Mouse (Mus musculus): ENCODE results near the gene Gapvd1. TPM values are rescaled to one million over a fixed set of nuclear protein-coding genes. Genes with fewer than 3 reads are reported as not detected.
A peak's percentile ranks its signal among the peaks of the same experiment; 100 is the strongest.

Gapvd1 gene
- total RNA-seq, 4 experiments from 2014 or later: 35.0 to 38.9 (median 37.2) TPM

GRCm38 (mm10) chr2:34711904-34712303 lies 43.1 kb downstream of the Gapvd1 start:
- no peak for DNase-seq (ENCODE audit: low spot score)

- DNase-seq (ENCODE audit: low spot score): no peak
These were observed 46.4 kb downstream of the Gapvd1 start for GRCm38 (mm10) chr2:34708675-34709074.

GRCm38 (mm10) chr2:34696592-34696991 lies 58.4 kb downstream of the Gapvd1 start:
- DNase-seq (ENCODE audit: low spot score): peak; percentile 11

DNA sequence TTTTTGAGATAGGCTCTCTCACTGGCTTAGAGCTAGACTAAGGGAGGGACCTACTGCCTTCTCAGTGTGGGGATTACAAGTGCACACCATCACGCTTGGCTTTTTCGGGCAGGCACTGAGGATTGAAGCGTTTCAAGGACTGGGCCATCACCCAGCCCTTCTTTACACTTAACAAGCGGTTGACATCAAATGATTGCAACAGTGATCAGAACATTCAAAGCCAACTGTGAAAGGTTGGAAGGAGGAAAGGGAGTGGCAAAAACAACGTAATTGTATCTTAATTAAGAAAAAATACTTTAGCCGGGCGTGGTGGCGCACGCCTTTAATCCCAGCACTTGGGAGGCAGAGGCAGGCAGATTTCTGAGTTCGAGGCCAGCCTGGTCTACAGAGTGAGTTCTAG lies 62.2 kb downstream of the Gapvd1 start:
- DNase-seq (ENCODE audit: low spot score): no peak

GRCm38 (mm10) chr2:34684076-34684870 lies 70.8 kb downstream of the Gapvd1 start:
- no peak for DNase-seq (ENCODE audit: low spot score)

GRCm38 (mm10) chr2:34677976-34678375 lies 77.1 kb downstream of the Gapvd1 start:
- DNase-seq (ENCODE audit: low spot score): no peak

GRCm38 (mm10) chr2:34677061-34677460 lies 78.0 kb downstream of the Gapvd1 start:
- DNase-seq (ENCODE audit: low spot score): no peak

GRCm38 (mm10) chr2:34673846-34674245 lies 81.2 kb downstream of the Gapvd1 start:
- DNase-seq (ENCODE audit: low spot score): no peak

DNA sequence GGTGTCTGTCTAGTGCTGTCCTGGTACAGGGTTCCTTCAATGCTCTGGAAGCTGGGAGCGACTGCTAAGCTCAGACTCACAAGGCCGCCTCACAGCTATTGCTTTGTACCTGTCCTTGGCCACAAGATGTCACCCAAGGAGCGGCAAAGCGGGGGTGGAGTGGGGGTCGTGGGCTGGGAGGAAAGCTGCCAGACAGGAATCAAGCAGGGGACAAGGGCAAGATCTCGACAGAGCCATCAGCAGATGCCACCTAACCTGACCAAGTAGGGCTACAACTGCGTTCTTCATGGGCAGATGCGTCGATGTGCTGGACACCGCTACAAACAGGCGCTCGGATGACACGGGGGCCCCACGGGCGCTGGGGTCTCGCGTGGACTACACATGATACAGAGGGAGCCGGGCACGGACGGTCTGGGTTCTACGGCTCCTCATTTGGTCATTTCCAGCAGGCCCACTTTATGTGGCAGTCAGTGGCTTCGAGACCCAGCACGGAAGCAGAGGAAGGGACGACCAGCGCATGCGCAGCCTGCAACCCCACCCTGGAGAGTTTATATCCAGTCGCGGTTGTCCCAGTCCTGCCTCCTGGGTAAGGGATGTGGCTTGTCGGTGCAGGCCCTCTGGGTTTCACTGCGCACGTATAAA lies 83.5 kb downstream of the Gapvd1 start:
- peak; percentile 32 for DNase-seq (ENCODE audit: low spot score)

GRCm38 (mm10) chr2:34670470-34670869 lies 84.6 kb downstream of the Gapvd1 start:
- no peak for DNase-seq (ENCODE audit: low spot score)

DNA sequence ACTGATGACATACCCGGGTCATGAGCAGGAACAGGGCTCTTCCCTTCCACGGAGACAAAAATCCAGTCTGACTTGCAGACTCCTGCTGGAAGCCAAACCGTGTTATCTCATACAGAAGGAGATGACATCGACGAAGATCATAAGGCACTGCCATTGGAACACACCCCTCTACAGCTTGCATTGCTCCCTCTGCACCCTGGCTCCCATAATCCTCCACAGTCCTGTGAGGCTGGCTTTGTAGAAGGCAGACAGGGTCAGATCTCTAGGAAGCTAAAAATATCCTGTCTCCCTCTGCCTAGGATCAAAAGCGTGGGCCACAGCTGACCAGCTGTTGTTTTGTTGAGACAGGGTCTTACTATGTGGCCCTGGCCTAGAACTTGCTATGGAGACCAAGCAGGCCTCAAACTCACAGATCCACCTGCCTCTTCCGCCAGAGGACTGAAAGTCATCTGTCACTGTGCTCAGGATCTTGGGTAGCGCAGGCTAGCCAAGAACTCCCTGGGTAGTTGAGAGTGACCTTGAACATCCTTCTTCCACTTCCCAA lies 85.8 kb downstream of the Gapvd1 start:
- DNase-seq (ENCODE audit: low spot score): no peak

DNA sequence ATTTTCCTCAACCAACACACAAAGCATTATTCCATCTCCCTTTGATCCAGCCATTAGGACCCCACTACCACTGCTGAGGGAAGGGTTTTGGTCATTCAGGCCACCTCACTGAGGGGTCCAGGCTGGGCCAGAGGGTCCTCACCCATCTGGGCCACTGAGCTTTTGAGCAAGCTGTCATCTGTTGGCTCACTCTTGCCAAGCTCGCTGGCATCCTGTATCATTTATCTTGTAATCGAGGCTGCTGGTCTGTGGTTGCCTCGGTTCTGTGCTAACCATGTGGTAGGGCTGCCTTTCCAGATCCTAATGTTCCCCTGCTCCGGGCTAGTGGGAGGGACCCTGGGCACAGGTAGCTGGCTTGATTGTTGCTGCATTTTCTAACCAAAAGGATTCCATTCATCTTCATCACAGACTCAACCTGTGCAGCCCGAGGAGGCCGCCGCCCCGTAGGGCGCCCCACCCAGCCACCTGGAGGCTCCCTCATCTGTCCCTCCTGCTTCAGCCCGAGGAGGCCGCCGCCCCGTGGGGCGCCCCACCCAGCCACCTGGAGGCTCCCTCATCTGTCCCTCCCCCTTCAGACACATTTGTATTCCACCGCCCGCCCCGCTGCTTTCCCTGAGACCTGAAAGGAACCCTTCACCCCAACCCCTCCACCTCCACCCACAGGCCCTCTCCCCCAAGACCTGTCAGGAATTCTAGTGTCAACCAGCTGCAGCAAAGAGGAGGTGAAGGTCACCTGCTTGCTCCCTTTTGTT lies 86.4 kb downstream of the Gapvd1 start:
- DNase-seq (ENCODE audit: low spot score): no peak

DNA sequence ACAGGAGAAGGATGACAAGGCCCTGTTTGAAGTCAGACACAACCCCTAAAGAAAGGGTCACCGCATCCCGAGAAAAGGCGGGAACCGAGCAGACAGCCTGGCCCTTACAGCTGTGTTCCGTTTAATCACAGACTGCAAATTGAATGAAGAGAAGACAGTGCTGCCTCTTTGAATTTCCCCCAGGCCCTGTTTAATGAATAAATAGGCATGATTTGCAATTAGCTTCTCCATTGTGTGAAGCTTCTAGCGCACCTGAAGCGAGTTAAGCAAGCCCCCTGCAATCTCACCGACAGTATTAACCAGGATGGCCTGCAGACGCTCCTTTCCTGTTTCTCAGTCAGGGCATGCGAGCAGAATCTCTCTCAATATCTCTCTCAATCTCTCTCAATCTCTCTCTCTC lies 87.2 kb downstream of the Gapvd1 start:
- DNase-seq (ENCODE audit: low spot score): no peak

DNA sequence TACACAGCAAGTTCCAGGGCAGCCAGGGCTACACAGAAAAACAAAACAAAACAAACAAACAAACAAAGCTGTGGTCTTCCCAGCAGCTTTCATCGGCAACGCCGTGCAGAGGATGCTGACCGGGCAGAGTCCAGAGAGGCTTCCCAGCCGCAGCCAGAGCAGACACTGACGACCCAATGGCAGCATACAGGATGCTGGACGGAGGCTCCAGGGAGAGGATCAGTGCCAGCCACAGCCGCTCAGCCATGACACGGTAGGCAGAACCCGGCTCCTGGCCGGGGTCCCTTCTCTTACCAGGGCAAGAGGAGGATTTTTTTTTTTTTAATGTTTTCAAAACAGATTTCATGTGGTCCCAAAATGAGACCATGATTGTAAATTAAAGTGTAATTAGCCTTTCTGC lies 107.6 kb downstream of the Gapvd1 start:
- DNase-seq (ENCODE audit: low spot score): no peak

DNA sequence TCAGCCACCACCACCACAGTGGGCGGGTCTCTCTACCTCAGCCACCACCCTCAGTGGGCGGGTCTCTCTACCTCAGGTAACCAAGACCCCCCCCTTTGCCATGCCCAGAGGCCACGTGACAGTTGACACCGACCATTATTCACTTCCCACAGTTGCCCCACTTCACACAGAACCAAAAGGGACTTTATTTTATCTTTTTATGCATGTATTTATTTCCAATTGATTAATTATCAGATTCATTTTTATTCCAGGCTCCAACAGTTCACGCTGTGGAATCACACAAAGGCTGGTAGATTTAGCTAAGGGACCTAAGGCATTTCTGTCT lies 108.5 kb downstream of the Gapvd1 start:
- no peak for DNase-seq (ENCODE audit: low spot score)

DNA sequence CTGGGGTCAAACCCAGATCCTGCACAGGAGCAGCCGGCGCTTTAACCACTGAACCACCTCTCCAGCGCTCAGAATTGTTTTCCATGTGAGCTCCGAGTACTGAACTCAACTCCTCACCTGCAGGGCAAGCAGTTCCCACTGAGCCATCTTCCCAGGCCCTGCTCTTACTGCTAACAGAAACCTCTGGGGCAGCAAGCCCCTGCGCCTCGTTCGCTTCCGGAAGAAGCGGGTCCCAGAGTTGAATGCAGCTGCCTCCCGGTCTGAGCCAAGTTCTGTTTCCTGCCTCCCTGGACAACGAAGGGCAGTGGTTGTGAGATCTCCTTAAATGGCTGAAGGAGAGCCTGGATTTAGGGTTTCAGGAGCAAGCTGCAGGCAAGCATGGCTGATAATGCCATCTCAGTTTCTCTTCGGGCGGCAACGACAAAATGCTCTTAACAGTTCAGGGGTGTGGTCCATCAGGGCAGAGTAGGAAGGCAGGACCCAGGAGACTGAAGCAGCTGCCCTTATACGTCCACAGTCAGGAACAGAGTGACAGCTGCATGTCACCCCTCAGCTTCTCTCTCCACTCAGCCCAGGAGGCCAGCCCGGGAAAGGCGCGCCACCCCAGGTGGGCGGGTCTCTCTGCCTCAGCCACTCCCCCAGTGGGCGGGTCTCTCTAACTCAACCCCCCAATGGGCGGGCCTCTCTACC lies 109.0 kb downstream of the Gapvd1 start:
- DNase-seq (ENCODE audit: low spot score): peak; percentile 40

DNA sequence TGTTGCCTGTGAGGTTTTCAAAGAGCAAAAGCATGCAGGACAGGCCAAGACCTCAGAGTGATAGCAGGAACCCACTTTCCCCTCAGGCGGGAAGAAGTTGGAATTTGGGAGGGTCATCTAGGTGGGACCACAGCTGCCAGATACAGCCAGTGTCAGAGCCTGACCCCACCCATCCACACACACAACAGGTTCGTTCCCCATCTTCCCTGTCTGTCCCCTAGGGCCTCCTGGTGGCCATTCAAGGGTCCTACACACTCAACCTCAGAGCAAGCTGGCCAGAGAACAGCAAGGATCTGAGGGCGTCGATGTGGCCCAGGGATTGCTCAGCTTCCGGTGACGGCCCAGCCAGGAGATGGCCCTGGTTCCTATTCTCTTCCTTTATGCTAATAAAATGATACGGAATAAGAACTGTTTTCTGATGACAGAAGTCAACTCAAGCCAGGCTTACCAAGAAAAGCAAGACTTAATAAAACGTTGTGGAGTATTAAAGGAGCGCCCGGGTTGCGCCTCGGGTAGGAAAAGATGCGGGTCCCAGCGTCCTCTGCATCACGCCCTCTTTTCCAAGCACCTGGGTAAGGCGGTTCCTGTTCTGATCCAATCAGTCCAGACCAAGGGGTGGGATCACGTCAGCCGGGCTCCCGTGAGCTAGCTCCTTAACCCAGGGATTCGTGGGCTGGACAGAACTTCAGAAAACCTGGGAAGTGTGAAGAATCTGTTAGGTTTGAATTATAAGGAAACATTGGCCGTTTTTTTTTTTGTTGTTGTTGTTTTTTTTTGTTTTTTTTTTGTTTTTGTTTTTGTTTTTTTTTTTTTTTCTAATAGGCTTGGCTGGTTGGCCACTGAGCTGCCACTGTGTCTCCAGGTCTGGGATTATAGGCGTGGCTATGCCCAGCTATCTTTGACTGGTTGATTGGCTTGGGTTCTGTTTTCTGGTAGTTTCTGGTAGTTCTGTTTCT lies 110.2 kb downstream of the Gapvd1 start:
- no peak for DNase-seq (ENCODE audit: low spot score)

- no peak for DNase-seq (ENCODE audit: low spot score)
These were observed 112.7 kb downstream of the Gapvd1 start for GRCm38 (mm10) chr2:34642351-34642750.

- DNase-seq (ENCODE audit: low spot score): no peak
These were observed 115.3 kb downstream of the Gapvd1 start for GRCm38 (mm10) chr2:34639725-34640124.

DNA sequence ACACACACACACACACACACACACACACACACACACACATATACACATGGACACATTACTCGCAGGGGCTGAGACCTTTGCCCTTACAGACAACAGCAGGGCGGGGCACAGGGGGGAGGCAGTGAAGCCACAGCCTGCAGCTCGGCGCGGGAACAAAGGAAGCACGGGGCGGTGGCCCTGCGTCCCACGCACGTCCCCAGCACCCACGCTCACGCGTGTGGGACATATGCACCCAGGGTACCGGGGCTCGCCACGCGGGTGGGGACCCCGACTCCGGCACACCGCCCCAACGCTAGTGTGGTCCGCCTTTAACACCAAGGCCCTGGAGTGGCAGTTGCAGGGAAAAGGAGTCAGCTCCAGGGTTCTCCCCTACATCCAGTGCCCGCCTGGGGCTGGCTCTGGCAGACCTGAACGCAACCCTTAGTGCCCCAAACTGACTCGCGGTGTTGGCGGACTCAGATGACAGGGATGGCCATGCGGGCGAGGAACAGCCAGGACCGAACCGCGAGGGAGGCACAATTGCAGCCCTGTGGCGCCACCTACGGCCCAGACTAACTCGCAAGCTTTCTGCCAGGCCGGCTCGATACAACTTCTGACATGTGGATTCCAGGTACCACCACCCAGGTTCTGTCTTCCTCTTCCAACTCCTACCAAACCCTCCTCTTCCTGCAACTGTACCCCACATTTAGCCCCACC lies 115.9 kb downstream of the Gapvd1 start:
- DNase-seq (ENCODE audit: low spot score): peak; percentile 82

Data from heart, adult 8-10 months (tissue).